Mouse (Mus musculus): Measurements from ENCODE around the gene Pde3b.

Gene Pde3b

GRCm38 (mm10) chr7:114478901-114479300 is 63.8 kb downstream of the Pde3b start:
- in situ Hi-C loops (cut with MboI, MseI): loop anchor here (5.0 to 25.0 kb wide), 2 partner anchors 62 to 392 kb away; partner anchors contain the start of gene Pde3b

DNA sequence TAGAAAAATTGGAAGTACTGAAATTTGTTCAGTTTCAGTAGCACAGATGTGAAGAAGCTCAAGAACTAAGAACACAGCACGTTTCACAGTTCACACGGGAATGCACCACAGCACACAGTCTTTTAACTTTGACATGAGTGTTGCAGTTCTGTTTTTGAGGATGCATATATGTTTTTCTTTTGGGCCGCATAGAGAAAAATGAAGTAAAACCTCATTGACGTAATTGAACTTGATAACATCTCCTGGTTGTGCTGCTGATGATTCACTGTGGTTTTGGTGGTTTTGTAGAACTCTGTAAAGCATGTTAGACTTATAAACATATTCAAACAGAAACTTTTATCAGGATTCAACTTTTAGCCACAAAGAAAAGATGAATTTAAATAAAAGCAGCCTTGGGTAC is 64.7 kb downstream of the Pde3b start:
- in situ Hi-C loops (cut with MboI, MseI): loop anchor here (5.0 to 25.0 kb wide), 2 partner anchors 62 to 392 kb away; partner anchors contain the start of gene Pde3b

GRCm38 (mm10) chr7:114480196-114480989 is 65.3 kb downstream of the Pde3b start:
- in situ Hi-C loops (cut with MboI, MseI): loop anchor here (25.0 kb wide), 1 partner anchor 393 kb away; no protein-coding TSS in a partner anchor

DNA sequence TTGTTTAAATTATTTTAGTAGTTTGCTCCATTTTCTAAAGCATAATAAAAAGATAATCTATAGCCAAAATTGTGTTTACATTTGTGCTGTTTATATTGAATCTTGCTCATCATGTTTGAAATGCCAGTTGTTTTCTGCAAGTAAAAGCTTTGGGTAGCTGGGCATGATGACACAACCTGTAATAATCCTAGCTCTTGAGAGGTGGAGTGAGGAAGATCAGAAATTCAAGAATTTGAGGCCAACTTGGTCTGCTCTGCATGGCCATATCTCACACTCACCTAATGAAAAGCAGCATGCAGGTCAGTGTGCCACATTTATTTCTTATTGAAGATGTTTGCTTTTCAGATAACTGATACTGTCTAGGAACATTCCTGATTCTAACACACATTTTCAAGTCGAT is 65.9 kb downstream of the Pde3b start:
- in situ Hi-C loops (cut with MboI, MseI): loop anchor here (25.0 kb wide), 1 partner anchor 394 kb away; no protein-coding TSS in a partner anchor

DNA sequence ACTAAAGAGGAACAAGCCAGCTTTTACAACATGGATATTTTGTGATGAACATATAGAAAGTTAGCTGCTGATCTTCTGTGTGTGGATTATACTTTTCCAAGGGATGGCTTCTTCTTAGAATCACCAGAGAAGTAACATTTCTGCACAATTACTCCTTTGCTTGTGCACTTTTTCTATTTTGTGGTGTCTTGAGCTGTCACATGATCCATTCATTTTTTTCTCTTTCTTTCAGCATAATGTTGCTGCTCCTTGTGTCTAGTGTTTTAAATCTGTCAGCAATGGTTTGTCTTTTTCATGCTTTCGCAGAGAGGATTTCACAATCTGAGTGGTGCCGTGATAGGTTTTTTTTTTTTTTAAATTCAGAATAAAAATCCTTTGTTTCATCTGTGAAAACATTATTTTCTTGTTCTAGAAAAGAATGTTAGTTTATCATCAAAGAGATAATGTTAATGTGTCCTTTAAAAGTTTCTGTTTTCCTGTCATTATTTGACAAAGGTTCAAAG is 66.4 kb downstream of the Pde3b start:
- in situ Hi-C loops (cut with MboI, MseI): loop anchor here (25.0 kb wide), 1 partner anchor 394 kb away; no protein-coding TSS in a partner anchor

GRCm38 (mm10) chr7:114492540-114492939 is 77.5 kb downstream of the Pde3b start:
- in situ Hi-C loops (cut with MboI, MseI): loop anchor here (10.0 to 25.0 kb wide), 2 partner anchors 208 to 405 kb away; no protein-coding TSS in a partner anchor

DNA sequence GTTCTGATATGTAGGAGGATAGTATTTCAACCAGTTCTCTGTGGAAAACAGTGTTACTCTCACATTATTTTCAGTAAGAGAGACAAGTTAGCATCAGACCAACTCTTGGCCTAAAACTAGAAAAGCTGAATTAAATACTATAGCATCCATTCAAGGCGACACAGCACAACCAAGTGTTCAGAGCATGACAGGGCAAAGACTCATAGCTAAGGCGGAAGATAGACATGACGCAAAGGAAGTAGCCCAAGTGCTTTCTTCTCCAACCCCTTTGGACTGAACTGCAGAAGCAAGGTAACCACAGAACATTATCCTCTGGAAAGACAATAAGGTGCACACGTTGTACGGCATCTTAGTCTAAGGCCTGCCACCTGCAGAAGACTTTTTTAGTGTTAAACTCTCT is 79.0 kb downstream of the Pde3b start:
- in situ Hi-C loops (cut with MboI, MseI): loop anchor here (10.0 to 25.0 kb wide), 2 partner anchors 209 to 407 kb away; no protein-coding TSS in a partner anchor

- in situ Hi-C loops (cut with MboI, MseI): loop anchor here (10.0 to 25.0 kb wide), 2 partner anchors 214 to 412 kb away; no protein-coding TSS in a partner anchor
These were observed 84.2 kb downstream of the Pde3b start for GRCm38 (mm10) chr7:114499293-114499692.

GRCm38 (mm10) chr7:114508879-114509278 is 93.8 kb downstream of the Pde3b start:
- in situ Hi-C loops (cut with MboI, MseI): no loop called here

- in situ Hi-C loops (cut with MboI, MseI): no loop called here
These were observed 105.0 kb downstream of the Pde3b start for GRCm38 (mm10) chr7:114520122-114520521.

- in situ Hi-C loops (cut with MboI, MseI): no loop called here
These were observed 111.2 kb downstream of the Pde3b start for GRCm38 (mm10) chr7:114526245-114526644.

DNA sequence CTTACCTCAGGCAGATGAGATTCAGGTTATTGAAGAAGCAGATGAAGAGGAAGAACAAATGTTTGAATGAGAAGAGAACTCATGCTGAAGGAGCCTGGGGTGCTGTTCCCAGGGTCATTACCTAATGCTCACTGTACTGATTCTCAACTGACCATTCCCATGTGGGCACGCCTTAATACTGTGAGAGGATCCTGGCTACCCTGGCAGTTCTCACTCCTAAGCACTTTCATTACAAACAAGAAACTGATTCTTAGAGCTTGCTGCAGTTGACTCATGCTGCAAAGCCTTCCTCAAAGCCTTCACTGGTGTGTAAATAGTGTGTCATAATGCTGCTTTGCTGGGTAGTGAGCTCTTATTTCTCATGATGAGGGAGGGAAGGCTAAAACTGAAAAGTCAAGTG is 121.1 kb downstream of the Pde3b start:
- in situ Hi-C loops (cut with MboI, MseI): no loop called here

- in situ Hi-C loops (cut with MboI, MseI): no loop called here
These were observed 147.6 kb downstream of the Pde3b start, which contains the start of gene Cyp2r1 for GRCm38 (mm10) chr7:114562531-114563241. Gene Cyp2r1 (minus strand): TSS chr7:114562972.

DNA sequence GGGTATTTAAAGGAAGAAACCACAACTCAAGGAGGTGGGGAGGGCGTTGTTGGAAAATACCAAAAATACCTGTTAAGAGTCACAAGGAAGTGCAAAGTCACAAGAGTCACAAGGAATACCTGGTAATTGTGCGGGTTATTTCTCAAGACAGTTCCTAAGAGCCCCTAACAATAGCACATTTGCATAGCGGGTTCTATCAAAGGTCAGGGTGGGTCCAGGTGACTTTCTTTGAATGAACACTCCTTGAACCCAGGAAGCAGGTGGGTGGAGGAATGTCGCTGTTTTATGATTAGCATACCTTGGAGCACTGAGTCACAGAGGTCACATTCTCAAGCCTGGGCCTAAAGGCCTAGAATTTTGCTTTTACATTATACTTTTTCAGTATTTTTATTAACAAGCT is 158.8 kb downstream of the Pde3b start:
- in situ Hi-C loops (cut with MboI, MseI): loop anchor here (10.0 kb wide), 1 partner anchor 241 kb away; no protein-coding TSS in a partner anchor

- in situ Hi-C loops (cut with MboI, MseI): loop anchor here (10.0 kb wide), 1 partner anchor 238 kb away; no protein-coding TSS in a partner anchor
These were observed 161.8 kb downstream of the Pde3b start for GRCm38 (mm10) chr7:114576931-114577330.

DNA sequence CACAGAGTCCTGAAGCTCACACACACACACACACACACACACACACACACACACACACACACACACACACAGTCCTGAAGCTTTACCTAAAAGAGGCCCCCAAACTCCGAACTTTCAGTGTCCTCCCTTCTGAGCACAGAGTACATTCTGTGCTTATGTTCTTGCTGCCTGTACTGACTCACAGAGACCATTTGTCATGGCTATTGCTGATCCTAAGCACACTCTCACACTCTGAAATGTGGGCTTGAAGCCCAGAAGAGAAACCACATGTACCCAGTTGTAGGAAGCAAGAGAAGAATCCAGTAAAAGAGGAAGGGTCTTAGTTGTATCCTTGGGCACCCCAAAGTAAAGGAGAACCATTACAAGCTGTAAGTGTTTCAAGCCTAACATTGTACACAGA is 162.6 kb downstream of the Pde3b start:
- in situ Hi-C loops (cut with MboI, MseI): loop anchor here (10.0 kb wide), 1 partner anchor 237 kb away; no protein-coding TSS in a partner anchor

DNA sequence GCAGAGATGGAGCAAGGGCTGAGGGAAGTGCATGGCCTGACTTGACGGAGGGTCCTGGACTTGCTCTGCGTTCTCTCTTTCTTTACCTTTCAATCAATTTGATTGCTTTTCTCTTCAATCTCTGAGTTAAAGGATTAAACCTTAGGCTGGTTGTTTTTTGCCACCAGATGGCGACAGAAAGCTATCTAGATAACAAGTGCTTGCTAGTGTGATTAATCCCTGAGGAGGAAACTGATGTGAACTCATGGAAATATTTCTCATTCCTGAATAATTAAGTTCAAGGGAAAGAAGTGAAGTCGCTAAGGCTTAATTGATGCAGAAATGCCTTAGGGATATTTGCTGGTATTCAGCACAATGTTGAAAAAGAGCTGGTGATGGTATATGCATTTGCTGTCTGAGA is 165.3 kb downstream of the Pde3b start:
- in situ Hi-C loops (cut with MboI, MseI): no loop called here

DNA sequence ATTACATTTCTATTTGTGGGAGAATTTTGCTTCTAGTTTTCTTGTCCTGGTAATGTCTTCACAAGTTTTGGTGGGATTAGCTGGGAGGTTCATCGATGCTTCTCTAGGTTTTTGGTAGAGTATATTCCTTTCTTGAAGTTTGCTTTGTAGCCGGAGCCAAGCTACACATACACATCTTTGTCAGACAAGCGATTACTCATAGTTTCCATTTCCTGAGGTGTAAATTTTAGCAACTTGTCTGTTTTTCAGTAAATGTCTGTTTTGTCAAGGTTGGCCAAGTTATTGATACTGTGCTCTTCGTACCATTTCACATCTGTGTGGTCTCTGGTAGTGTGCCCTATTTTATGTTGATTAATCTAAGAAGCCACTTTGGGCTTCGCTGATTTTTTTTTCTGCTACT is 166.1 kb downstream of the Pde3b start:
- in situ Hi-C loops (cut with MboI, MseI): no loop called here

GRCm38 (mm10) chr7:114582441-114582840 is 167.4 kb downstream of the Pde3b start:
- in situ Hi-C loops (cut with MboI, MseI): no loop called here

Measured in T-helper 1 cell (primary cell).